Mouse (Mus musculus) megakaryocyte, embryonic 14.5 days (primary cell): ENCODE data around the gene Slc22a15. TPM values are rescaled to one million over a fixed set of nuclear protein-coding genes. Genes with fewer than 3 reads are reported as not detected.

Experiments used
- H3K27me3 ChIP-seq: replicated peaks from 2 replicates; pipeline ENCODE3; 2012; ENCODE audit warnings: inconsistent platforms
- H3K36me3 ChIP-seq: replicated peaks from 2 replicates; pipeline ENCODE3; 2012; ENCODE audit warnings: low read length, inconsistent platforms, mixed read lengths
- H3K4me1 ChIP-seq: 2 replicates; pipeline ENCODE4 v1.6.1; 2012; ENCODE audit warnings: inconsistent platforms
- H3K4me3 ChIP-seq: replicated peaks from 2 replicates; pipeline ENCODE3; 2012; ENCODE audit warnings: moderate library complexity, mild to moderate bottlenecking, inconsistent platforms
- H3K9me3 ChIP-seq: 2 replicates; pipeline ENCODE4 v1.6.1; 2012; ENCODE audit warnings: inconsistent platforms
- FLI1 ChIP-seq: IDR thresholded peaks from 2 replicates; pipeline ENCODE4 v1.6.1; 2012; ENCODE audit warnings: low read length, inconsistent platforms, mixed read lengths
- GATA1 ChIP-seq: IDR thresholded peaks from 3 replicates; pipeline ENCODE4 v1.6.1; 2012; ENCODE audit warnings: mixed read lengths, low read length, inconsistent platforms, borderline replicate concordance
- polyA plus RNA-seq: library from polyadenylated mRNA; stranded (reverse); fragments of >175 nt; gene quantifications from 2 replicates; pipeline ENCODE4 v1.2.3, GENCODE M21; 2012; ENCODE audit warnings: low replicate concordance; ENCODE audit not compliant: insufficient read depth

The Slc22a15 gene
- polyA plus RNA-seq, 1 experiment = 1.4 TPM

GRCm38 (mm10) chr3:101945257-101945656 is 21.0 kb upstream of the Slc22a15 start:
- Histone ChIP-seq H3K9me3 (peaks cover 13% of the 10 kb centered on the region), H3K36me3 (no peaks in the 10 kb centered on the region), H3K27me3 (peaks cover 9% of the 10 kb centered on the region), H3K4me3 (no peak overlapping the region), H3K4me1 (no peaks in the 10 kb centered on the region)
- no peak for TF ChIP-seq FLI1

DNA sequence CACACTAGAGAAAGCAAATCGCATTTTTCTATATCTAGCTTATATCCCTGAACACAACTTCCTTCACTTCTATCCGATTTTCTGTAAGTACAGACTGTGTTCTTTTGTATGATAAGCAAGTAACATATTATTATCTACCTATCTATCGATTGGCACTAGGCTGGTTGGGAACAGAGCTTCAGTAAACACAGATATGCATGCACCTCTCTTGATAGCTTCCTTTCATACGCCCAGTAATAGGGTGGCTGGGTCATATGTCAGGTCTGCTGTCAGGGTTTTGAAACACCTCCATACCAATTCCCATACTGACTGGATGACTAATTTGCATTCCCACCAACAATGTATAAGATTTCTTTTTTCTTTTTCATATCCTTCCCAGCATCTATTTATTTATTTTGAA is 16.2 kb upstream of the Slc22a15 start:
- peaks cover 9% of the 10 kb centered on the region for H3K27me3 ChIP-seq
- no peaks in the 10 kb centered on the region for H3K36me3 ChIP-seq
- H3K9me3 ChIP-seq = peaks cover 8% of the 10 kb centered on the region
- TF ChIP-seq GATA1 (no peak), FLI1 (no peak)
- H3K4me3 ChIP-seq = no peak overlapping the region
- peaks cover 4% of the 10 kb centered on the region; the same call in 1 of the 2 replicates for H3K4me1 ChIP-seq

DNA sequence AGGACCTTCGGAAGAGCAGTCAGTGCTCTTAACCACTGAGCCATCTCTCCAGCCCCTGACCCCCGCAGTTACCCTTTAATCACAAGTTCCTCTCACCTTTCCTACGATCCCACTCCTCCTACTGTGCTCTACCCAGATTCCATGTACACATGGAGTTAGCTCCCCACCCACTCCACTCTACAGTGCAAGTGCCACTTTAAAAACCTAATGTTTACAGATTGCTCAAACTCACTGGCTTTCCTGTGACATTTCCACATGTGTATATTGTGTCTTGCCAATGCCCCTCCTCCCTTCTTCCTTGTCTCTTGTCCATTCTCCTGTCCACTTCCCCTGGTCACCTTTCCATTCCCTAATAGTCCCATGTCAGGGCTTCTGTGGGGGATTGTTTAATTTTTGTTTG is 15.6 kb upstream of the Slc22a15 start:
- Histone ChIP-seq H3K27me3 (peaks cover 9% of the 10 kb centered on the region), H3K36me3 (no peaks in the 10 kb centered on the region), H3K4me3 (no peak overlapping the region), H3K9me3 (peaks cover 8% of the 10 kb centered on the region), H3K4me1 (peaks cover 4% of the 10 kb centered on the region; the same call in 1 of the 2 replicates)
- TF ChIP-seq GATA1 (no peak), FLI1 (no peak)

DNA sequence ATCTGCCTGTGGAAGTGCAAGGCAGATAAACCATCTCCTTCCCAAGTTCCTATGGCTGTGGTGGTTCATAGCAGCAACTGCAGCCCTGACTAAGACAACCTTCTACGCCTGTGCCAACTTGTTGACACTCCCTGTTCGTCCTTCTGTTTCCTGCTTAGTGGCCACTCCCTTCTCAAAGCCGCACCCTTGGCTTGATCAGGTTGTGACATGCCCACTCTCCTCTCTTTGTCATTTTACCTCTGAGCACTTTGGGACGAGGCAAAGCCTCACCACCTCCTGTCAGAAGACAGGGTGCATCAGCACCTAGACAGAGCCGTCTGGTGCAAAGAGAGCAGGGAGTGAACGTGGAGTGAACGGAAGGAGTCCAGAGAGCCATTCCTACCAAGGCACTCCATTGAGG is 14.9 kb upstream of the Slc22a15 start:
- Histone ChIP-seq H3K27me3 (peaks cover 10% of the 10 kb centered on the region), H3K36me3 (no peaks in the 10 kb centered on the region), H3K4me1 (peaks cover 4% of the 10 kb centered on the region; the same call in 1 of the 2 replicates), H3K4me3 (no peak overlapping the region), H3K9me3 (peaks cover 8% of the 10 kb centered on the region)
- TF ChIP-seq FLI1 = no peak

DNA sequence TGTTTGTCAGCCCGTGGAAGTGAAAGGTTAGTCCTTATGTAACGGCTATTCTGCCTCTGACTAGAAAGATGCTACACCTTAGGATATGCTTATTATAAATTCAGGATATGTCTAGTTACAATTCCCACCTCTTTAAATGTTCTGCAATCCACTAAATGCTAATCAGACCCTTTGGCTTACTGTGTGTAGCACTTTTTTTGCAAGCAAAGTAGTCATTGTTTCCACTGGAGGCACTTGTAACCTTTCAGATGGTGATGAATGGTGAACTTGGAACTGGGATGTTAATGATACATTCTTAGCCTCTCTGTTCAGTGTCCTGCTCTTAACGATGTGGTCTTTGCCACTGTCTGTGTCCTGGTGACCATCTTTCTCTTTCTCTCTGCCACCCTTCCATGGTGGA is 12.1 kb upstream of the Slc22a15 start:
- Histone ChIP-seq H3K4me1 (peaks cover 4% of the 10 kb centered on the region; the same call in 1 of the 2 replicates), H3K9me3 (no peaks in the 10 kb centered on the region), H3K4me3 (no peak overlapping the region), H3K27me3 (peaks cover 9% of the 10 kb centered on the region), H3K36me3 (no peaks in the 10 kb centered on the region)
- TF ChIP-seq FLI1 (no peak), GATA1 (no peak)

GRCm38 (mm10) chr3:101933820-101934219 is 9.6 kb upstream of the Slc22a15 start:
- no peaks in the 10 kb centered on the region for H3K36me3 ChIP-seq
- H3K9me3 ChIP-seq = no peaks in the 10 kb centered on the region
- H3K4me3 ChIP-seq = no peak overlapping the region
- peaks cover 9% of the 10 kb centered on the region for H3K27me3 ChIP-seq
- no peak for TF ChIP-seq FLI1
- H3K4me1 ChIP-seq = peaks cover 5% of the 10 kb centered on the region; the same call in 1 of the 2 replicates

- Histone ChIP-seq H3K27me3 (peaks cover 6% of the 10 kb centered on the region), H3K4me1 (peaks cover 20% of the 10 kb centered on the region), H3K4me3 (no peak overlapping the region), H3K36me3 (no peaks in the 10 kb centered on the region), H3K9me3 (no peaks in the 10 kb centered on the region)
- TF ChIP-seq FLI1 = no peak
- TF ChIP-seq GATA1 = no peak
Measured at GRCm38 (mm10) chr3:101929105-101929876, 5.0 kb upstream of the Slc22a15 start.

- no peaks in the 10 kb centered on the region for H3K9me3 ChIP-seq
- peaks cover 32% of the 10 kb centered on the region for H3K4me1 ChIP-seq
- H3K4me3 ChIP-seq = no peak overlapping the region
- no peaks in the 10 kb centered on the region for H3K36me3 ChIP-seq
- H3K27me3 ChIP-seq = peaks cover 14% of the 10 kb centered on the region
- TF ChIP-seq GATA1 (no peak), FLI1 (no peak)
Measured at GRCm38 (mm10) chr3:101926636-101927035, 2.4 kb upstream of the Slc22a15 start.

- Histone ChIP-seq H3K4me3 (peak overlapping the region; percentile 77), H3K27me3 (peaks cover 12% of the 10 kb centered on the region), H3K36me3 (no peaks in the 10 kb centered on the region), H3K9me3 (no peaks in the 10 kb centered on the region), H3K4me1 (peaks cover 32% of the 10 kb centered on the region)
- TF ChIP-seq GATA1 = no peak
- TF ChIP-seq FLI1 = no peak
Measured at GRCm38 (mm10) chr3:101925663-101926062, 1.4 kb upstream of the Slc22a15 start.

DNA sequence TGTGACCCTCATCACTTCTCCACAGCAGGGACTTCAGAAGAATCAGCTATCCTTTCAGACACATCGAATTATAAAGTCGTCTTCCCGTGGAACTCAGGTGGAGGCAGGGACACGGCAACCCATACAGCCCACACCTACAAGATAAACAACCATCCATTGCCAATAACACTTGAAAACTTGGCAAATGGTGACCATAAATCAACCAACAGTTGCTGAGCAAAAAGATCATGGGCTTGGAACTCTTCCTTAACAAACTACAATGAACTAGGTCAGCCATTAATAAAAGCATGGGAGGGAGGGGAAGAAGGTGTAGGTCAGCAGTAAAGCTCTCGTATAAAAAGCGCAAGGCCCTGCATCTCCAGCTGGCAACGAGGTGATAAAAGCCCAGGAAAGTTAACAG is 1.9 kb downstream of the Slc22a15 start:
- Histone ChIP-seq H3K4me3 (no peak overlapping the region), H3K9me3 (no peaks in the 10 kb centered on the region), H3K4me1 (peaks cover 39% of the 10 kb centered on the region), H3K36me3 (no peaks in the 10 kb centered on the region), H3K27me3 (peaks cover 12% of the 10 kb centered on the region)
- TF ChIP-seq FLI1 (no peak), GATA1 (no peak)

GRCm38 (mm10) chr3:101918526-101918925 is 5.7 kb downstream of the Slc22a15 start:
- Histone ChIP-seq H3K27me3 (peaks cover 8% of the 10 kb centered on the region), H3K4me3 (no peak overlapping the region), H3K36me3 (peaks cover 10% of the 10 kb centered on the region), H3K4me1 (peaks cover 39% of the 10 kb centered on the region), H3K9me3 (no peaks in the 10 kb centered on the region)
- TF ChIP-seq GATA1 (no peak), FLI1 (no peak)
